Mouse (Mus musculus): ENCODE measurements at regions not wholly inside any gene's neighbourhood (a gene's known extent, or its start where the extent isn't known, plus 50 kb on each side); places are given as distances from the start of the nearest gene placed in this dataset.

- TF ChIP-seq POLR2A (IDR thresholded peaks at IDR 0.05; ENCODE audit: insufficient read depth, low read depth, low read length) (no peak), CTCF (IDR thresholded peaks at IDR 0.05) (no peak)
Observed at GRCm38 (mm10) chr12:113427339-113427738, 62.0 kb upstream of the Adam6b start.

All from heart, adult 2 months (tissue).